Mouse (Mus musculus) heart, embryonic 14.5 days (tissue): ENCODE measurements around the gene Caskin1. TPM values are rescaled to one million over a fixed set of nuclear protein-coding genes. Genes with fewer than 3 reads are reported as not detected.

Source experiments
- ATAC-seq: fragments of 200-750 bp; cut with Nextera tagmentation; 2 replicates; pipeline ENCODE4 v1.8.0; 2017; ENCODE audit warnings: low read depth, moderate TSS enrichment; ENCODE audit not compliant: insufficient number of reproducible peaks, insufficient read depth, low FRiP score
- H3K27ac ChIP-seq, 2 experiments: fragments of 200-500 bp in 1 of 2; fragments of 300-500 bp in 1 of 2; sonication (generic) in 1 of 2; replicated peaks in 1 of 2; 2 replicates each; pipeline ENCODE4 v1.5.1; 2012 to 2014; ENCODE audit warnings: low read depth in 2 of 2, low read length in 2 of 2, control low read depth in 1 of 2, mild to moderate bottlenecking in 1 of 2, mixed read lengths in 1 of 2; ENCODE audit not compliant: control insufficient read depth in 1 of 2, insufficient read depth in 1 of 2
- H3K27me3 ChIP-seq: fragments of 300-500 bp; sonication (generic); 2 replicates; pipeline ENCODE4 v1.6.1; 2014; ENCODE audit warnings: mild to moderate bottlenecking, low read length, control low read depth; ENCODE audit not compliant: control insufficient read depth, insufficient read depth
- H3K36me3 ChIP-seq: fragments of 300-500 bp; sonication (generic); 2 replicates; pipeline ENCODE4 v1.6.1; 2014; ENCODE audit warnings: mild to moderate bottlenecking, control low read depth, low read length, mixed read lengths; ENCODE audit not compliant: control insufficient read depth, insufficient read depth
- H3K4me1 ChIP-seq, 2 experiments: fragments of 200-500 bp in 1 of 2; fragments of 300-500 bp in 1 of 2; sonication (generic) in 1 of 2; 2 replicates each; pipeline ENCODE4 v1.6.1; 2012 to 2014; ENCODE audit warnings: low read length in 2 of 2, control low read depth in 1 of 2, mixed read lengths in 1 of 2; ENCODE audit not compliant: control insufficient read depth in 2 of 2, insufficient read depth in 2 of 2
- H3K4me2 ChIP-seq: fragments of 300-500 bp; sonication (generic); 2 replicates; pipeline ENCODE4 v1.6.1; 2014; ENCODE audit warnings: mild to moderate bottlenecking, low read length
- H3K4me3 ChIP-seq, 2 experiments: fragments of 200-500 bp in 1 of 2; fragments of 300-500 bp in 1 of 2; sonication (generic) in 1 of 2; 2 replicates each; pipeline ENCODE4 v1.5.1; 2012 to 2014; ENCODE audit warnings: low read length in 2 of 2, mild to moderate bottlenecking in 2 of 2, control low read depth in 1 of 2, low read depth in 1 of 2, moderate library complexity in 1 of 2; ENCODE audit not compliant: control insufficient read depth in 1 of 2, insufficient read depth in 1 of 2
- H3K9ac ChIP-seq: fragments of 300-500 bp; sonication (generic); 2 replicates; pipeline ENCODE4 v1.6.1; 2014; ENCODE audit warnings: mild to moderate bottlenecking, low read length
- H3K9me3 ChIP-seq: fragments of 300-500 bp; sonication (generic); 2 replicates; pipeline ENCODE4 v1.6.1; 2016; ENCODE audit warnings: low read length, control low read depth; ENCODE audit not compliant: control insufficient read depth
- WGBS: fragments of 180-500 bp; shearing (Covaris S2); extraction: QIAGEN DNeasy Blood & Tissue Kit; methylation state at CpG from one replicate; pipeline ENCODE4 v1.1.7; 2014; 5-methylcytosine and 5-hydroxymethylcytosine counted together
- polyA plus RNA-seq: library from polyadenylated mRNA; unstranded; fragments of >200 nt; fragmentation: Nextera tagmentation; extraction: Ambion mirVana; gene quantifications from 2 replicates; pipeline ENCODE4 v1.2.1, GENCODE M21; 2014

Caskin1 gene
- polyA plus RNA-seq, 1 experiment from 2014 or later: 0.26 TPM

DNA sequence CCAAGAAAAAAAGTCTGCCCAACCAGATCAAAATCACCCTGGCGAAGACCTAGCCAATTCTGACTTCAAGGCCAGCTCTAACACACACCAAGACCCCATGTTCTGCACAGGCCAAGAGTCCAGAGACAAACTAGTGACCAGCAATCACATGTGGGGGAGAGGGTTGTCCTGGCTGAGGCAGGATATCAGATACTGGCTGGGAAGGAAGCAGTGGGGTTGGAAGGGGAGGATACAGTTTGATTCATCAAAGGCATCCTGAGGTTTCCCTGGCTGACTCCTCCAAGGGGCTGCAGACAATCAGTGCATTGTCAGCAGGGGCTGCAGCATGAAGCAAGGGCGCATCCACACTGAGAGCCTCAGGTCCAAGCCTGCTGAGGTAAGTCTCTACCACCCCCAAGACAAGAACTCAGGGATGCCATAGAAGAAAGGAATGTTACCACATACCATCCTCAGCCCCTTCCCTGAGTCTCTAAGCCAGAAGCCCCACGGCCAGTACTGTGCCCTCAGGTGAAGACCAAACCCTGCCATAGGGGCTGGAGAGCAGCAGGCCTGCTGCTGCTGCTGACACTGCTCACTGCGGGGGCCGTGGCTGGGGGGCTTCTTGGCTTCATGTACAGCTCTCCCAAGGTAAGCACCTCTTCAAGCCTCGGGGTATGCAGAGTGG, 14.7 kb upstream of the Caskin1 start, which contains the start of gene Bricd5:
Gene Bricd5, plus strand, starts transcription at position 273 of the 664 bp plus-strand sequence.
- WGBS: 69% methylated on average over 6 of the region's 6 CpGs
- peaks cover 22 to 28% of the 10 kb centered on the region in 2 experiments for H3K4me1 ChIP-seq

DNA sequence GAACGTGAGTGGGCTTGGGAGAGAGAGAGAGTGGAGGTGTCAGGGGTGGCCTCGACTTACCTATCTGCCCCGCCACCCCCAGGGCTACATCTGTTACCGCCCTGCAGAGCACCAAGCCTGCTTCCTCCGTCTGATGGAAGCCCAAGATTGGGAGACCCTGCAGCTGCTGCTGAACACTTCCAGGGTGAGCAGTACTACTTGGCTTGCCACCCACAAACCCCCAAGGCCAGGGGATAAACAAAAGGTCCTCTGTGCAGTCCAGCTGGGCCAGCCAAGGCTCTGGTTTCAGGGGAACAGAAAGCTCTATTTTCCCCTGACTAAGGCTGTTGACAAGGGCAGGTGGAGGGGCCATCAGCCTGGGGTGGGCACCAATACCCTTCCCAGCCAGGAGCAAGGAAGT, 13.8 kb upstream of the Caskin1 start:
- no peak overlapping the region; the same call in 1 of the 2 replicates for H3K9ac ChIP-seq
- H3K27ac ChIP-seq: no peak overlapping the region
- H3K4me1 ChIP-seq: peaks cover 22 to 28% of the 10 kb centered on the region in 2 experiments
- 79% methylated on average over 5 of the region's 5 CpGs for WGBS
- no peaks in the 10 kb centered on the region for H3K9me3 ChIP-seq
- ATAC-seq: no peak
- no peaks in the 10 kb centered on the region for H3K27me3 ChIP-seq
- H3K36me3 ChIP-seq: peaks cover 56% of the 10 kb centered on the region
- no peak overlapping the region for H3K4me3 ChIP-seq
- H3K4me2 ChIP-seq: no peak overlapping the region

More for the DNA sequence above, 14.7 kb upstream of the Caskin1 start, which contains the start of gene Bricd5:
- Histone ChIP-seq H3K4me2 (peak within 1 kb of the TSS; percentile 98), H3K36me3 (peaks cover 56% of the 10 kb centered on the region), H3K27me3 (no peaks in the 10 kb centered on the region), H3K4me3 (peak within 1 kb of the TSS in 1 of 2 experiments; percentile 93; a peak in 1 of 4 replicates), H3K9ac (peak within 1 kb of the TSS; percentile 95), H3K27ac (peak within 1 kb of the TSS in 1 of 2 experiments; percentile 37; a peak in 2 of 4 replicates), H3K9me3 (no peaks in the 10 kb centered on the region)
- no peak for ATAC-seq

DNA sequence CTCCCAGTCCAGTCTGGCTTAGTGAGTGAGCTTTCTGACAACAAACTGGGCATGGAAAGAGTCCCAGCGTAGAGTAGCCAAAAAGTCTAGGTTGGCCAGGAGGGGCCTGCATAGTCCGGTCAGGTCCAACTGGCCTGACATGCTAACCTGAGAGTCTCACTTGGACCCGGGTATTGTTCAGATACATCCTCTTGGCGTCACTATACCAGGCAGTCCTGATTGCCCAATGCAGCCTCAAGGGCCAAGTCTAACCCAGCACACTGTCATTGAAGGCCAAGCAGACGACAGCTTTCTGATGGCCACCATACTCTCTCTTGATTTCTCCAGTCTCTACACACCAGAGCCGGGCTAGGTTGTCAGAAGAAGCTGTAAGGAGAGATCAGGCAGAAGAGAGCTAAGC, 12.8 kb upstream of the Caskin1 start:
- Histone ChIP-seq H3K9ac (no peak overlapping the region), H3K4me2 (no peak overlapping the region), H3K36me3 (peaks cover 56% of the 10 kb centered on the region), H3K4me1 (peaks cover 22 to 28% of the 10 kb centered on the region in 2 experiments), H3K9me3 (no peaks in the 10 kb centered on the region), H3K27ac (no peak overlapping the region), H3K4me3 (no peak overlapping the region), H3K27me3 (no peaks in the 10 kb centered on the region)
- no peak for ATAC-seq
- 85% methylated on average over 6 of the region's 6 CpGs for WGBS

DNA sequence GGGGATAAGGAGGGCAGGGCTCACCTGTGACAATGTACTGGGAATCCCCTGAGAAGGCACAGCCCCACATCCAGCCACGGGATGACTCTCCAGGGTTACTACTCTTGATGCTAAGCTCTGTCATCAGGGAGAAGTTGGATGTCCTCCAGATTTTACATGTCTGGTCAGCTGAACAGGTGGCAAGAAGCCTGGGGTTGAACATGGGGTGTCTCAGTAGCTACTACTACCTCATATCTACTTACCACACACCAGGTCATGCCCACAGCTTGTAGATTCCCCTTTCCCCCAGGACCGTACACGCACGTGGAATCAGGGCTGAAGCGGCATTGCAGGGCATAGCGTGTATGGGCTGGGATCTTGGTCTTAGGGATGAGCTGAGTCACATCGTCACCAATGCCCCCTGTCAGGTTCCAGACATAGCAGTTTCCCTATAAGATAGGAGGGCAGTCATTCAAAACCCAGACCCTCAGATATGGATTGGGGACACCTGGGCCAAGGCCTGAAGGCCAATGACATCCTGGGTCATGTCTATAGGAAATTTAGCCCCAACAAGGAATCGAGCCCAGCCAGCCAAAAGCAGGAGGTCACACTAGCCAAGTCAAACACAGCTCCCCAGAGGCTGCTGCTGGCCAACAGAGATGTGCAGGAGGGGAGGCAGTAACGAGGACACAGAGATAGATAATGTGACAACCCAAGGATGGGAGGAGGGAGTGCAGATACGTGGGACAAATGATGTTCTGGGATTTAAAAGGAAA, 12.2 kb upstream of the Caskin1 start:
- 87% methylated on average over 10 of the region's 10 CpGs for WGBS
- no peak for ATAC-seq
- no peaks in the 10 kb centered on the region for H3K9me3 ChIP-seq

DNA sequence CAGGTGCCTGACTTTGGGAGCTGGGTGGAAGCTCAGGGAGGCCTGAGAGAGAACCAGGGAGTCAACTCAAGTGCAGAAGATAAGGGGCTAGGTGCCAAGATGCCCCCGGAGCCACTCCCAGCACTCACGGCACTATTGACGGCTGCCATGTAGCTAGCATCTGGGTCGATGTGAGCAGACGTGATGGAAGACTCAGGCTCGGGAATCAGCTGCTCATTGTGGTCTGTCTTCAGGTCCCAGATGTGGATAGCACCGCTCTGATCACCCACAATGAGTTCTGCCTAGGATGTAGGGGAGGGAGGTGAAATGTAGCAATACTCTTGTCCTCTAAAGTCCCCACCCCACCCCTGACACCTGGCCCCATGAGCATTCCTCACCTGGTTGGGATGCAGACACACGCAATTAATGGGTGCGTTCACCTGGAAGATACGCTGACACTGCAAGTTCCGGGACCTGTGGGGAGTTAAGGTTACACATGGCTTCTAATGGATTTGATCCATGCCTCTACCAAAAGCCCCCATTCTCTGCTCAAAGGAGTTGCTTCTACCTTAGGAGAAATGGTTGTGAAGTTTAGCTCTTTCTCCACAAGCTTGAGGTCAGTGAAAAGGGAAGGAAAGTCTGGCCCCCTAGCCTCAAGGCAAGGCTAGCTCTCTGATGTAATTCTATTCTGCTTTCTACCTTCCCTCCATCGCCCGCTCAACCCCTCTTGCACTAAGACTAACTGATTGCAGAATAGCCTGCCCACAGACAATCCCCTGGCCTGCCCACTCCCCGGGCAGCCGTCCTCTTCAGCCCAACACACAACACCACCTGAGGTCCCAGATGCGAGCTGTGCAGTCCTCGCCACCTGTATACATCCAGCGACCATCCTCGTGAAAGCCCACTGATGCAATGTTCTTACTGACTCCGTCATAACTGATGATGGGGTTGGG, 11.1 kb upstream of the Caskin1 start:
- Histone ChIP-seq H3K4me2 (peak overlapping the region; percentile 62; the same call in 1 of the 2 replicates), H3K4me3 (no peak overlapping the region), H3K9ac (peak overlapping the region; percentile 88; the same call in 1 of the 2 replicates), H3K9me3 (no peaks in the 10 kb centered on the region), H3K36me3 (peaks cover 54% of the 10 kb centered on the region), H3K27ac (no peak overlapping the region), H3K27me3 (no peaks in the 10 kb centered on the region), H3K4me1 (peaks cover 15 to 19% of the 10 kb centered on the region in 2 experiments)
- ATAC-seq: no peak
- 91% methylated on average over 20 of the region's 20 CpGs for WGBS

More for the DNA sequence above, 12.2 kb upstream of the Caskin1 start:
- Histone ChIP-seq H3K4me3 (no peak overlapping the region), H3K27ac (no peak overlapping the region), H3K27me3 (no peaks in the 10 kb centered on the region), H3K36me3 (peaks cover 56% of the 10 kb centered on the region), H3K4me2 (no peak overlapping the region), H3K4me1 (peaks cover 22 to 28% of the 10 kb centered on the region in 2 experiments), H3K9ac (no peak overlapping the region)

DNA sequence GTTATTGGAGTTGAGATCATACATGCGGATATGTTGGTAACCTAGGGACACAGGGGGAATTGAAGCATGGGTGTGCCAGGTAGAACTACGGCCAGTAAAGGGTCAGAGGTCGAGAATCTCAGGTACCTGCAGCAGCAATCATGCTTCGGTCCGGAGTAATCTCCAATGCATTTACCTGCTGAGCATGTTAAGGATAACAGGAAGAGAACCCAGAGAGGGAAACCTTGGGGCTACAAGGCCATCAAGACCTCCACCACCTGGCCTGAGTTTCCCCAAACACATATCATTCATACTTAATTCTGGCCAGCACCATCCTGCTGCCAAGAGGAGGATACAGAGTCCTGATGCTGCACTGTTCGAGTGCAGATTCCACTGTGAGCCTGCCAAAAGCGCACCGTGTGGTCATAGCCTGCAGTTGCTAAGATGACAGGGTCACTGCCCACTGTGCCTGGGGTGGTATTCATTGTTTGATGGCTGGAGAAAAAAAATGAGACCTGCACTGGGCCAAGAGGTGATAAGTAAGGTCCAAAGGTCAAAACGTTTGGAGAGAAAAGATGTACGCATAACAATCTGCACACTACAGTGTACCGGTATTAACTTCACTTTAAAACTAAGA, 10.3 kb upstream of the Caskin1 start:
- Histone ChIP-seq H3K4me3 (peak overlapping the region; percentile 62 to 81), H3K27ac (no peak overlapping the region), H3K4me1 (peaks cover 9 to 11% of the 10 kb centered on the region in 2 experiments; a peak in 3 of 4 replicates), H3K27me3 (no peaks in the 10 kb centered on the region), H3K9ac (peak overlapping the region; percentile 88), H3K9me3 (no peaks in the 10 kb centered on the region), H3K36me3 (peaks cover 46% of the 10 kb centered on the region), H3K4me2 (peak overlapping the region; percentile 62)
- 49% methylated on average over 11 of the region's 11 CpGs for WGBS
- ATAC-seq: no peak
